Mouse (Mus musculus) cerebral cortex, adult 2 months (tissue): ENCODE measurements around the gene Srp54b.

ENCODE experiments used
- WGBS: fragments of 180-500 bp; shearing (Covaris S2); methylation state at CpG from one replicate; pipeline ENCODE4 v1.1.7; 2018; 5-methylcytosine and 5-hydroxymethylcytosine counted together

The Srp54b gene

GRCm38 (mm10) chr12:55154559-55155448, at the start of gene Srp54b:
Gene Srp54b, plus strand, starts transcription at chr12:55155104.
- no CpG with 5 or more reads among the region's 57 CpGs for WGBS

- no CpG with 5 or more reads among the region's 7 CpGs for WGBS
Observed at GRCm38 (mm10) chr12:55112616-55113015, 42.3 kb upstream of the Srp54b start.

GRCm38 (mm10) chr12:55124242-55124641, 30.7 kb upstream of the Srp54b start, which contains the start of gene Fam177a:
Gene Fam177a, plus strand, starts transcription at chr12:55124469.
- WGBS: no CpG with 5 or more reads among the region's 40 CpGs

DNA sequence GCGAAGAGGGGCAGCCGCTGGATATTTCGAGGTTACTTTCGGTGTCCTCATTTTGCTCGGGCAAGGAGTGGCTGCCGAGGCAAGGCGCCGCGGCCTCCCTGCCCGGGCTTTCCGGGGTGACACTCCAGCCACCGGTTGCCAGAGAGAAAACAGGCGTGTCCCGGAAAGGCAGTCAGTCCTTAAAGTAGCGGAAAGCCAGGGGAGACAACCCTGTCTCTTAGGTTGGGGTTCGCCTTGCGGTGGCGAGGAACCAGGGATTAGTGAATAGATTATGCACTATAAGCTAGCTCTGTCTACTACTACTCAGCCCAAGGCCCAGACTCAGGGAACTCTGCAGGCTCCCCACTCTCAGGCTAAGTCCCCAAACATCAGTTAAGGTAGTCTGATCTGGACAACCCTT, 30.2 kb upstream of the Srp54b start:
- WGBS: no CpG with 5 or more reads among the region's 18 CpGs

DNA sequence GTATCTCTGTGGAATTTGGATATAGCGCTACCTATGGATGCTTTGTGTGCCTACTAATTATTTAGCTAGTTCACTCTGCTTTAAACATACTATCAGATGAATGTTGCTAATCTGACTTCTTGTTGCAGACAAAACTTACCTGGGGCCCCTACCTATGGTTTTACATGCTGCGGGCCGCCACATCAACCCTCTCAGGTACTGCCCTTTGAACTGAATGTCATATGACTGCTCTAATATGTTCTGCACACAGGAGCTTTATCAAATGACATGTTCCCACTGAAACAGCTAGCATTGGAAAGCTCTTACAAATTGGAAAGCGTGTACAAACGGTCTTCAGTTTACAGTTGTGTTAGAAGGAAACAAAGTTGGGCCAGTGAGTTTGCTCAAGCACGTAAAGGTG, 19.4 kb upstream of the Srp54b start:
- no CpG with 5 or more reads among the region's 6 CpGs for WGBS

DNA sequence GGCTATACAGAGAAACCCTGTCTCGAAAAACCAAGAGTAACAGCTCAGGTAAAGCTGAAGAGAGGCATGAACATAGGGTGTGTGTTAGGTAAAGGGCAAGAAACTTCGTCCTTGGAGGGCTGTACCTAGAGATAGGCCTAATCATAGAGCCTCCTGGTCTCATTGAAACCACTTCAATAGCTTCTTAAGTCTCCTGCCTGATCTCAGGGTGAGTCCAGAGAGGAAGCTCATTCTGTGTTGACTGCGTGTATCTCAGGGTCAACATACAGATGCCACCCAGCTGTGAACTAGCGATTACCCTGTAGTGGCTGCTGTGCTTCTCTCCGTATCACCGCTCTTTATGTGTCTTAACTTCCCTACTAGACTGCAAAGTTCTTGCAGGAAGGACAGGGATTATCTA, 17.0 kb upstream of the Srp54b start:
- WGBS: no CpG with 5 or more reads among the region's 6 CpGs

- 1% methylated on average over 15 of the region's 24 CpGs for WGBS
Observed at GRCm38 (mm10) chr12:55155449-55155783, 512 bp downstream of the Srp54b start.

- no CpG with 5 or more reads among the region's 7 CpGs for WGBS
Observed at GRCm38 (mm10) chr12:55167034-55167557, 12.2 kb downstream of the Srp54b start.

GRCm38 (mm10) chr12:55187686-55188085, 32.8 kb downstream of the Srp54b start:
- no CpG with 5 or more reads among the region's 8 CpGs for WGBS

DNA sequence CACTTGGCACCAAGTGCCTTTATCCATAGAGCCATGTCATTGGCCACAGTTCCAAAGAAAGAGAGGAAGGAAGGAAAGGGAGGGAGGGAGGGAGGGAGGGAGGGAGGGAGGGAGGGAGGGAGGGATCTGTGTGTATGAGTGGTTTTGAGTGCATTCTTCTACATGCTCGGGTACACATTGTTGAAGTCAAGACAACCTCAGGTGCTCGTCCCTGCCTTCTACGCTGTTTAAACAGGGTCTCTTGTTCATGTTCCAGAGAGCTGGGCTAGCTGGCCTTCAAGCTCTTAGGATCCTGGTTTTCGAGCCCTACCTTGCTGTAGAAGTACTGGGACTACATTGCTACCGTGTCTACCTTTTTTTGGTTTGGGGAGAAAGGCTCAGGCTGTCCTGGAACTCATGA, 34.2 kb downstream of the Srp54b start:
- no CpG with 5 or more reads among the region's 5 CpGs for WGBS

DNA sequence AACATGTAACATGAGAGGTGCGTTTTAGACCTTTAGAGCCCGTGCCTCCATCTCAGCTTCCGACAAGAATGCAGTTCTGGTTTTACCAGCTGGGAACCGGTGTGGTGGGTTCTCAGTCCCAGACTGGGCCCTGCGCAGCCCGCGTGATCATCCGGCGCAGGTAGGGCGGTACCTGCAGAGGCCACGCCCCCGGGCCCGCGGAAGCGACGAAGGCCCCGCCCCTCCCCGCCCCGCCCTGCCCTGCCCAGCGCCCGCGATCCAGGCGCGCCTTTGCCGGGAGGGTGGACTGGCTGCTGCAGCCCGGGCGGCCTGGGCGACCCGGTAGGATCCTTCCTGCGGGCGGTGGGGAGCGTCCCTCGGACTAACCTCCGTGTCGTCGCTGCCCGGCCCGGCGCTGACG, 44.4 kb downstream of the Srp54b start, which contains the start of gene 1700047I17Rik2:
1700047I17Rik2 (plus strand) TSS at position 287 of the 400 bp plus-strand sequence.
- WGBS: no CpG with 5 or more reads among the region's 40 CpGs

DNA sequence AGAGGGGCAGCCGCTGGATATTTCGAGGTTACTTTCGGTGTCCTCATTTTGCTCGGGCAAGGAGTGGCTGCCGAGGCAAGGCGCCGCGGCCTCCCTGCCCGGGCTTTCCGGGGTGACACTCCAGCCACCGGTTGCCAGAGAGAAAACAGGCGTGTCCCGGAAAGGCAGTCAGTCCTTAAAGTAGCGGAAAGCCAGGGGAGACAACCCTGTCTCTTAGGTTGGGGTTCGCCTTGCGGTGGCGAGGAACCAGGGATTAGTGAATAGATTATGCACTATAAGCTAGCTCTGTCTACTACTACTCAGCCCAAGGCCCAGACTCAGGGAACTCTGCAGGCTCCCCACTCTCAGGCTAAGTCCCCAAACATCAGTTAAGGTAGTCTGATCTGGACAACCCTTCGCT, 44.9 kb downstream of the Srp54b start:
- no CpG with 5 or more reads among the region's 18 CpGs for WGBS

- no CpG with 5 or more reads among the region's 6 CpGs for WGBS
Observed at GRCm38 (mm10) chr12:55212944-55213343, 58.0 kb downstream of the Srp54b start.

DNA sequence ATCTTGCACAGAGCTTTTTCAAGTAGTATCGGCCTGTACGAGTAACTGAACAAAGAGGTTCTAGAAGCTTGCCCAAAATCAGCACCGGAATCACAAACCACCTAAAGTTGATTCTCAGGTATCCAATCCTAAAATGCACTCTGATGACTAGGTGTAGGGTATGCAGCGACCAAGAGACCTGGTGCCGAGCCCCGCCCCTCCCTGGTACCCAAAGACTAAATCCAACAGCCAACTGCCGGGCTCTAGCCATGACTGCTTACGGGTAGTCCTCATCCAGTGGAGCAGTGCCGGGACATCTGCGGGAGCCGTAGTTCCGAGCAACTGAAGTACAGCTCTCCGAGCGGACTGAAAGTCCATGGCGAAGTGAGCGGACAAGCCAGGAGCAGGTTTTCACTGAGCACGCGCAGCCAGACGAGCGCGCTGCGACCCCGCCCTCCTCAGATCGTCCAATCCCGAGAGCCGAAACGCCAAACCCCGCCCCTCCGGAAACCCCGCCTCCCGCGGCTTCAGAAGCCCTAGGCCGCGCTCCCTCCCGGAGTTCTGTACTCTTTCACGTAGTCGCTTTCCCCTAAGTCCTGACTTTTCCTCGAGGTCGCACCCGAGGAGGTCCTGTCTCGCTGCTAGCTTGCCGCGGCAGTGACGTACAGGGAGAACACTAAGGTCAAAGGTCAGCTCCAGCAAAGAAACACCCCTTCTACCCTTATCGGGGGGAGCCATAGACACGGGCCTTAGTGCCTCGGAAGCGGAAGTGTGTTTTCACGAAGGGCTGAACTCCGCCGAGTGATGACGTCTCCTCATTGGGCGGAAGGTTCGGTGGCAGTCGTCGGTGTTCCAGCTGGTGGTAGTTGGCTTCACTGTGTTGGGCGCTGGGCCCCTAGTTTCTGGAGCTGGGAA, 75.0 kb downstream of the Srp54b start, which contains the start of gene Srp54c:
Srp54c (plus strand) TSS at position 543 of the 894 bp plus-strand sequence.
- no CpG with 5 or more reads among the region's 57 CpGs for WGBS

GRCm38 (mm10) chr12:55230520-55230861, 75.6 kb downstream of the Srp54b start:
- 0% methylated on average over 12 of the region's 25 CpGs for WGBS
